Mouse (Mus musculus) monocyte, adult 5-6 weeks (primary cell): Measurements from ENCODE around the gene Fgf23. TPM values are rescaled to one million over a fixed set of nuclear protein-coding genes. Genes with fewer than 3 reads are reported as not detected.

Experiments used
- ATAC-seq: fragments of 153-309, 156-312 bp; replicated peaks from 2 replicates; pipeline ENCODE4 v1.8.0; 2017; ENCODE audit warnings: mild to moderate bottlenecking; ENCODE audit not compliant: low TSS enrichment, insufficient number of reproducible peaks, severe bottlenecking, poor library complexity, low FRiP score
- total RNA-seq: library from RNA; stranded (forward); fragments of 200-1000, 200-491, 200-594 nt; gene quantifications from 3 replicates; pipeline ENCODE4 v1.2.3, GENCODE M21; 2017

The Fgf23 gene
- total RNA-seq, 1 experiment from 2014 or later, result not detected

DNA sequence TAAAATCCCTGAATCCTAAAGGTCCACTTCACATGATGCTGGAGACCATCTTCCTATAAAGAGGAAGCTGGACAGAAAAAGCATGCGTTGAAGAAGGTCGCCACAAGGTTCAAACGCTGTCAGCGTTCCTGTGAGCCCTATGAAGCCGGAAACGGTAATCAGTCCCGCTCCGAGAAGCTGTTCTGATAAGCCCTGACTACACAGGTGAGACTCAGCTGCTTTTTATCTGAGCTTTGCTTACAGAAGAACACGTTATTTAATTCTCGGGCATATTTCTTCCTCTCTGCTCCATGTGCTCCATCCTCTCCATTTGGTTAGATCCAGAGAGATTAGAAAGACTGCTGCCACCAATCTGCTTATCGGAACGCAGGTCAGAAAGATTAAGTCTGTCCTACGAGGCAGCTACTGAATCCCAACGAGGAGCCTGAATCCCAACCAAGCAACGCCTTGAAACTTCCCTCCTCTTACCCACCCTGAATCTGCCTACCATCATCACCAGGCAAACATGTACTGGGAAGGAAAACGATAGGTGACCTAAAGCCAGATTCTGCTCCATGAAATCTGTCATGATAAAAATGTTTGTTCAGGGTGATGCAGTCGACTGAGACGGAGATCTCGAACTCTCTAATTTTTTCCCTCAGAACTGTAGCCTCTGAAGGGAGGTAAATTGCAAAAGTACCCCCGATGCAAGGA lies 35.8 kb downstream of the Fgf23 start:
- no peak for ATAC-seq

DNA sequence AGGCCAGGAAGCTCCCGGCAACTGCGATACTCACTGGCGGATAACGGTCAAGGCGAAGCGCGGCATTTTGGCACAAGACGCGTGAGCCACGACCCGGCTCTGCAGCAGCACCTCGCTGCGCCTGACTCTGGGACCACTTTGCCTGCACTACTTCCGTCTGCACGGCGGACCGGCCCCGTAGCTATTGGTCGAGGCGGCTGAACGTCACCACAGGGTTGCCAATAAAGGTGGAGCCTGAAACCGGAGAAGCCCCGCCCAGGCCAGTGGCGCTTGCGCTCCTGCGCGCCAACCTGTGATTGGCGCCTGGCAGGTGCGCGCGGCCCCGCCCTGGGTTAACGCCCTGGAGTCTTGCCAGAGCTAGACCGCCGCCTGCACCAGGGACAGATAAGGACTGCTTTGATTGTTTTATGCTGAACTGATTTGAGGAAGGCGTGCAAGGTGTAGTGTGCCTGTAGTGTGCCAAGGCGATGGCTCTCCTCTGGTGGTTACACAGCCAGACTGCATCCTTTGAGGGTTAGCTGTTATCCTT lies 36.8 kb downstream of the Fgf23 start, which contains the start of gene Tigar:
Gene Tigar, minus strand, starts transcription at position 156 of the 529 bp plus-strand sequence.
- ATAC-seq, result peak; percentile 95

DNA sequence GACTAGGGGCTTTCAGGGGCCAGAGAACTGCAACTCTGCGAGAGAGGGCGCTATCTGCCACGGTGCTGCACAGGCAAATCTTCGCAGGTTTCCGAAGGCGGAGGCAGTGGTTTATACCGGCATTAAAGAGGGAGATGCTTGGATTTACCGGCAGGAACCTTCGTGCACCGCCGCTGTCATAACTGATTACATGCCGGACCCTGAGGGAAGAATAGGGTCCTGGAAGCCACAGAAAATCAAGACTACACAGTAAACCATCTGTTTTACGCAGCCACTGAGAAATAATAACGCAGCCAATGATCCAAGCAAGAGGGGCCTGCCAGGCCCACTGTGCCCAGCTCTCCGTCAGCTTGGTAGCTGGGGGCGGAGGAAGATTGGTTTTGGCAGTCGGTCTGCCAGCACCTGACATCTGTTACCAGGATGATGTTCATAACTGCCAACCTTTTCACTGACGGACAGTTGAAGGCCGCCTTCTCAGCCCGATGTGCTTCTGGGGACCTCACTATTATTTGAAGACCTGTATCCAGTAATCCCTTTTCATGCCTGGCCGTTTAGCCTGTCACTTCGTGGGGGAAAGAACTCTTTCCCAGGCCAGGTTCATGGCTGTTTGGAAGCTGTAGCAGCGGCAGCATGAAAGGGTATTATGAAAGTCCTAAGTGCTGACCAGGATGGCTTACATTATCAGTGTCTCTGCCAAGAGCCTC lies 42.2 kb downstream of the Fgf23 start:
- no peak for ATAC-seq

DNA sequence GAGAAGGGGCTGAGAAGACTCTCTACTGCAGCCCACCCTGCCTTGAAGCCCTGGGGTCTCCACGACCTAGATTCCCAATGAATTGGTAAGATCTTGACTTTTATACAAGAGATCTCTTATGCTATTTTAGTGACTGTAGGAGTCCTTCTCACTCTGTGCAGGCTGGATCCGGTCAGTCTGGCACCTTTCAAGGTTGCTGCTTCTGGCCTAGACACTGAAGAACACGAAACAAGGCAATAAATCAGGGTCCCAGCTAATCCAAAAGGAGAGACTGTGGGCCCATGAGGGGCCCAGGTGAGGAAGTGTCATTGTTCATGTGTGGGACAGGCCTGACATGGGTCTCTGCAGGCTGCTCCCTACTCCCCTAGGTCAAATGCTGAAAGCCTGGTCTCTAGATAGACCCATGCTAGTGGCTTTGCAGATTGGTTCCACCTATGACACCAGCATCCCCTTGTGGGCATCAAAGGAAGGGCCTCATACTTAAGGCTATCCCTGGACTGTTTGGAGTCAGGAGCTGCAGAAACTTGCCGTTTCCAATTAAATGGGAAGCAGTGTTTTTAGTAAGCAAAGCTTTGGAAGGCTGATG lies 49.6 kb downstream of the Fgf23 start:
- ATAC-seq, result no peak

DNA sequence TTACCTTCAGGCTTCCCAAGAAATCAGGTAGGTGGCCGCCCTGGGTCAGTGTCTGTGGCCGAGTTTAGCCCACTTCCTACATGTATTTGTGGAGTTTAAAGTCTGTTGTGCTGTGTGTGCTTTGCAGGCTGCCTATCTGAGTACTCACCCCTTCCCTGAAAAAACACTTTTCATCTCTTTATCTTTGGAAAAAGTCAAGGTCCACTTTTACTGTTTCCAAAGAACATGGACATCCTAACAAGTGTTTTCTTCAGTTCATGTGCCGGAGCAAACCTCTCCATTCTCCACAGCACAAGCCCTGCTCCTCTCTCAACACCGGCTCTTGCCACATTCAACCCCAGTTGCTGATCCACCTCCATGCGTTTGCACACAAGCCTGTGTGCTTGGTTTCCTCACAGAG lies 50.3 kb downstream of the Fgf23 start:
- no peak for ATAC-seq

DNA sequence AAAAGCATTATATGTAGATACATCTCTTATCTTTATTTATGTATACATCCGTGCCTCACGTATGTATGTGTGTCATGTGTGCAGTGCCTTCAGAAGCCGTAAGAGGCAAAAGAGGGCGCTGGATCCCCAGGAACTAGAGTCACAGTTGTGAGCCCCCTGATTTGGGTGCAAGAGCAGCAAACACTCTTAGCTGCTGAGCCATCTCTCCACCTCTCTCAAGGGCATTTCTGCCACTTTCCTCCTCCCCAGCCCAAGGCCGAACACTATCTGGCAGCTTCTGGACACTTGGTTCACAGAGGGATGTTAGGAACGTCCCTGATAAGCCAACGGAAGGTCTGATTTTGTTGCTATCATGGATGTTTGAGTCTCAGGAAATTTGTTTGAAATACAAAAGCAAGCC lies 50.8 kb downstream of the Fgf23 start:
- no peak for ATAC-seq

DNA sequence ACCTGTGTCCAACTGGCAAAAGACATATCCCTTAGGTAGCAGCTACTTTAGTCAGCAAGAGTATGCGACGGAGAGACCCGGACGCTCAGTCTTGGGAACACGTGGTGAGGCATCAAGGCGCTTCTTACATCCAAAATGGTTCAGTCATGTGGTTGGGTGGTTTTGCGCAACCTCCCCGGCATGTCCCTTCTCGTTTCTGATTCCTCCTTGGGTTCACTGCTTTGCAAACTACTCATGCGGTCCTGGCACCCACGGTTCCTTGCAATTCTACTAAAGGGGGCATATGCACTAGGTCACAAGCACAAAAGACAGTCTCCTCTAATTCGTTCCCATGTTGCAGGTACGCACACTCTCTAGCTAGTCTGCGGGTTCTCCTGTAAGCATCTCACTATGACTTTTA lies 57.0 kb downstream of the Fgf23 start:
- no peak for ATAC-seq

DNA sequence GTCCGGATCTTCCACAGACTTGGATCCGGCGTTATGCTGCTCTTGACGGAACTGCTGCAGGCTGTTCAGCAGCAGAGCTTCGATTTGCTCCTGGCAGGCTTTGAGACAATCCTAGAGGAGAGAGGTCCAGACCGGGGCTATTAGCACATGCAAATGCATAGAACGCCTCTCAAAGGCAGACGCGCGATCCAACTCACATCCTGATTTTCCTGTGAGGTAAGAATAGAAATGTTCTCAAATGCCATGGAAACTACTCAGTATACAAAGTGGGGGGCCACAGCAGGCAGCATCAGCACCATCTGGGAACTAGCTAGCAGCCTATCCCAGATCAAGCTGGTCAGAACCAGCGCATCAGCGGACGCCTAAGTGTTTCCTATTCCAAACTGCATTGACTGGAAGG lies 57.7 kb downstream of the Fgf23 start:
- ATAC-seq, result no peak

Other genes starting within 250 kb of the Fgf23 start
- 61.6 to 69.8 TPM (median 68.9 TPM) in 3 replicates for gene Ndufa9, start 223.8 kb upstream of the Fgf23 start, total RNA-seq
- 0.29 TPM in 1 of 3 replicates, not detected in the others for gene Akap3, start 219.8 kb upstream of the Fgf23 start, total RNA-seq
- not detected in 3 replicates for gene Dyrk4, start 151.1 kb upstream of the Fgf23 start, total RNA-seq
- gene Rad51ap1, start 133.3 kb upstream of the Fgf23 start, total RNA-seq, result 1.9 to 2.0 TPM (median 1.9 TPM) in 3 replicates
- 37.2 to 50.2 TPM (median 48.4 TPM) in 3 replicates for gene D6Wsu163e, start 132.9 kb upstream of the Fgf23 start, total RNA-seq
- 0.75 TPM in 1 of 3 replicates, not detected in the others for gene Fgf6, start 57.3 kb upstream of the Fgf23 start, total RNA-seq
- gene Tigar, start 36.7 kb downstream of the Fgf23 start, total RNA-seq, result 3.1 to 8.6 TPM (median 4.5 TPM) in 3 replicates
- gene Ccnd2, start 79.3 kb downstream of the Fgf23 start, total RNA-seq, result 30.4 to 97.0 TPM (median 61.4 TPM) in 3 replicates